Mouse (Mus musculus) stomach, postnatal 0 days (tissue): ENCODE measurements around the gene Pip5k1b.

ENCODE experiments used
- CTCF ChIP-seq: IDR thresholded peaks from 2 replicates; pipeline ENCODE4 v1.5.1; 2016; ENCODE audit warnings: antibody characterized with exemption, low read depth, mild to moderate bottlenecking, moderate library complexity
- EP300 ChIP-seq: optimal IDR thresholded peaks from 2 replicates; pipeline ENCODE3; 2016; ENCODE audit warnings: antibody characterized with exemption

- TF ChIP-seq EP300 (no peak), CTCF (no peak)
These were observed 42.4 kb downstream of the Pip5k1b start for GRCm38 (mm10) chr19:24513105-24513843.
